Mouse (Mus musculus) brain, embryonic 14.5 days (tissue): ENCODE results near the gene Klhl33.

Experiments
- CTCF ChIP-seq: fragments of 200-500 bp; IDR thresholded peaks from 2 replicates; pipeline ENCODE4 v1.5.1; 2012; ENCODE audit warnings: inconsistent platforms, mild to moderate bottlenecking, moderate library complexity, borderline replicate concordance; ENCODE audit not compliant: insufficient read depth, insufficient read length; ENCODE audit errors: extremely low read depth
- POLR2A ChIP-seq: fragments of 200-500 bp; IDR thresholded peaks from 2 replicates; pipeline ENCODE4 v1.6.1; 2012; ENCODE audit warnings: mild to moderate bottlenecking, inconsistent platforms, borderline replicate concordance; ENCODE audit not compliant: poor library complexity, insufficient read depth, insufficient read length, severe bottlenecking; ENCODE audit errors: extremely low read depth

DNA sequence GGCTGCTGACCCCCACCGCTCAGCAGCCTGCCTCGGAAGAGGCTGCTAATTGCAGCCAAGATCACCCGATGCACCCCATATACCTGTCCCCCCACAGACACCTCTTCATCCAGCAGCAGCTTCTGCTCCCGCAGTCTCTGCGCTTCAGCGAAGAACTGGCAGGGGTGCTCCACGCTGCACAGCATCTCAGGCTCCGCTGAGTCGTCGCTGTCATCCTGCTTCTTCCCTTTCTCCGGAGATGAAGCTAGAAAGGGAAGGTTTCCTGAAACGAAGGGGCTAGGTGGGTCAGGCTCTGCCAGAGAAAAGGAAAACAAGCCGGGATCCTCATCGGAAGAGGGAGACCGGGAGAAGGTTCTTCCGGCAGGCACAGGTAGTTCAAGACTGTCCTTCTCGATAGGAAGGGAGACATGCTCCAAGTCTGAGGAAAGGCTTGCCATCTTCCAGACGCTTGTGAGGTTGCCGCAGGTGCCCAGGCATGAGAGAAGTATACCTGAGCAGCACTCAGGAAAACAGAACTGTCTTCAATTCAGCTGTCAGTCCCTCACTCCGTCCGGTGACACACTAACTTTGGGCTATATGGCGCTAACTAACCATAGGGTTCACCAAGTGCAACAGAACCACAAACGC is 447 bp downstream of the Klhl33 start:
- TF ChIP-seq CTCF (no peak), POLR2A (no peak)
